Mouse (Mus musculus) stomach, embryonic 15.5 days (tissue): ENCODE data around the gene Ccdc186. TPM values are rescaled to one million over a fixed set of nuclear protein-coding genes. Genes with fewer than 3 reads are reported as not detected.
"Not testable (repeated sequence)": the region's sequence is repeated elsewhere in the genome, so short reads cannot be mapped to it uniquely, and the experiment has no call there.

ENCODE experiments used
- ATAC-seq: fragments of 200-750 bp; cut with Nextera tagmentation; 2 replicates; pipeline ENCODE4 v1.8.0; 2017; ENCODE audit warnings: low read depth, moderate number of reproducible peaks, moderate TSS enrichment; ENCODE audit not compliant: insufficient read depth, low FRiP score
- H3K27ac ChIP-seq: fragments of 300-500 bp; sonication (generic); 2 replicates; pipeline ENCODE4 v1.5.1; 2015; ENCODE audit warnings: mild to moderate bottlenecking, inconsistent platforms
- H3K27me3 ChIP-seq: fragments of 300-500 bp; sonication (generic); replicated peaks from 2 replicates; pipeline ENCODE4 v1.6.1; 2015; ENCODE audit warnings: inconsistent platforms
- H3K36me3 ChIP-seq: fragments of 300-500 bp; sonication (generic); 2 replicates; pipeline ENCODE4 v1.6.1; 2015; ENCODE audit warnings: inconsistent platforms
- H3K4me1 ChIP-seq: fragments of 300-500 bp; sonication (generic); 2 replicates; pipeline ENCODE4 v1.6.1; 2015; ENCODE audit warnings: inconsistent platforms
- H3K4me2 ChIP-seq: fragments of 300-500 bp; sonication (generic); 2 replicates; pipeline ENCODE4 v1.6.1; 2015; ENCODE audit warnings: mild to moderate bottlenecking, inconsistent platforms
- H3K4me3 ChIP-seq: fragments of 300-500 bp; sonication (generic); replicated peaks from 2 replicates; pipeline ENCODE4 v1.5.1; 2015; ENCODE audit warnings: inconsistent platforms
- H3K9ac ChIP-seq: fragments of 300-500 bp; sonication (generic); 2 replicates; pipeline ENCODE4 v1.6.1; 2015; ENCODE audit warnings: inconsistent platforms
- H3K9me3 ChIP-seq: fragments of 300-500 bp; sonication (generic); 2 replicates; pipeline ENCODE4 v1.6.1; 2016; ENCODE audit warnings: inconsistent platforms
- WGBS: fragments of 180-500 bp; shearing (Covaris S2); methylation state at CpG from one replicate; pipeline ENCODE4 v1.1.7; 2015; 5-methylcytosine and 5-hydroxymethylcytosine counted together
- polyA plus RNA-seq: library from polyadenylated mRNA; unstranded; fragments of >200 nt; fragmentation: Nextera tagmentation; extraction: Ambion mirVana; gene quantifications from 2 replicates; pipeline ENCODE4 v1.2.1, GENCODE M21; 2015

The Ccdc186 gene
- polyA plus RNA-seq, 1 experiment from 2014 or later: 23.6 TPM

DNA sequence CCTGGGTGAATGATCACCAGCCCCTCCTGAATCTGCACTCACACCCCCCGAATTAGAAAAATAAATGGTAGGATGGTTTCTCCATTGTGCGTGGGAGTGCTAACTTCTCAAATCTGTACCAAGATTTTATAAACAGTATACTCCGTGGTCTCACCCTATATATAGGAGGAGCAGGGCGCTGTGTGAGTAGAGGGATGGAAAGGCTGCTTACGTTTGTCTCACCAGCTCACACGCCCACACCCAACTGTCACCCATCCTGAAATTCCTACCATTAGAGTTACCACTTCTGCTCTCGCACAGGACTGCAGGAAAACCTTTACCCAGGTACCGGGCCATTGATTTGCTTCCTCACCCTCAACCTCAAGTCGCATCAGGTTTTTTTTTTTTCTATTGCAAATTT is 53.0 kb downstream of the Ccdc186 start:
- 83% methylated on average over 9 of the region's 9 CpGs for WGBS
- Histone ChIP-seq H3K4me3 (no peak overlapping the region), H3K4me2 (no peak overlapping the region), H3K9me3 (no peaks in the 10 kb centered on the region), H3K9ac (no peak overlapping the region), H3K27me3 (no peaks in the 10 kb centered on the region), H3K4me1 (no peaks in the 10 kb centered on the region), H3K27ac (no peak overlapping the region), H3K36me3 (no peaks in the 10 kb centered on the region)
- ATAC-seq: no peak

DNA sequence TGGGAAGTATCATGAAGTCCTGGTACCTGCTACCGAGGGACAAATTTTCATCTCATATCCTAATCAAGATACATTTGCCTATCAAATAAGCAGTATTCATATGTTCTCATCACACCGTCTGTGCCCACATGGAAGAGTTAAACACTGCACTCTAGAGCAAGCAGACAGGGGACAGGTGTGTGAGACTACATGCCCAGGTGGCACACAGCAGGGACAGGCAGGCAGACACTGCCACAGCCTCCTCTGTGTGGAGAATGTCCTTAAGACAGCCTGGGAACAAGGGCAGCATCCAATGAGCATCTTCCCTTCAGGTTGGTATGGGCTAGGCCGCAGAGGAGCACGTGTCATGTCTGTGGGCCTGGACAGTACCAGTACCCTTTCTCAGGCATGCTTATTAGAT is 59.3 kb downstream of the Ccdc186 start:
- H3K9me3 ChIP-seq: no peaks in the 10 kb centered on the region
- H3K27ac ChIP-seq: no peak overlapping the region
- H3K9ac ChIP-seq: no peak overlapping the region
- H3K4me2 ChIP-seq: no peak overlapping the region
- no peaks in the 10 kb centered on the region for H3K4me1 ChIP-seq
- no peaks in the 10 kb centered on the region for H3K27me3 ChIP-seq
- no peak for ATAC-seq
- H3K4me3 ChIP-seq: no peak overlapping the region
- no peaks in the 10 kb centered on the region for H3K36me3 ChIP-seq
- 94% methylated on average over 4 of the region's 4 CpGs for WGBS

GRCm38 (mm10) chr19:56761727-56762126 is 60.3 kb downstream of the Ccdc186 start:
- no peaks in the 10 kb centered on the region for H3K27me3 ChIP-seq
- no peaks in the 10 kb centered on the region for H3K9me3 ChIP-seq
- ATAC-seq: no peak
- H3K9ac ChIP-seq: no peak overlapping the region
- WGBS: 83% methylated on average over 2 of the region's 2 CpGs
- no peaks in the 10 kb centered on the region for H3K36me3 ChIP-seq
- no peak overlapping the region for H3K4me2 ChIP-seq
- H3K4me1 ChIP-seq: no peaks in the 10 kb centered on the region
- no peak overlapping the region for H3K27ac ChIP-seq
- no peak overlapping the region for H3K4me3 ChIP-seq

DNA sequence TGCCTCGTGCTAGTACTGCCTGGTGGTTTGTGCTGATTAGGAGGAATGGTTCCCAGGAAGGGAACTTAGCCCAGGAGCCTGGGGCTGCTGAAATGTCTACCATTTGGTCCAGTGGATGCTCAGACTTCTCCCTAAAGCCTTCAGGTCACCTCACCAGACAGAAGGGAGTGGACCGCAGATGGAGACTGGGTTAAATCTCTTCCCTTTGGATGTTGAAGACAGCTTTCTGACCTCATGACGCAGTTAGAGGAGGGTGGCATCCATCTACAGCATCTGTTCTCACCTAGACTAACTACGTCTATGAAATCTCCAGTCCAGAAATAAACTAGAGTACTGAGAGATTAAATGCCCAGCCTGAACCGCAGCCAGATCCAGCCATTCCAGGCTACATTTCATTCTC is 60.9 kb downstream of the Ccdc186 start:
- 93% methylated on average over 5 of the region's 5 CpGs for WGBS
- H3K9me3 ChIP-seq: no peaks in the 10 kb centered on the region
- no peaks in the 10 kb centered on the region for H3K36me3 ChIP-seq
- no peaks in the 10 kb centered on the region for H3K27me3 ChIP-seq
- no peak overlapping the region for H3K9ac ChIP-seq
- no peak overlapping the region for H3K4me3 ChIP-seq
- H3K27ac ChIP-seq: no peak overlapping the region
- H3K4me2 ChIP-seq: no peak overlapping the region
- no peaks in the 10 kb centered on the region for H3K4me1 ChIP-seq
- no peak for ATAC-seq

DNA sequence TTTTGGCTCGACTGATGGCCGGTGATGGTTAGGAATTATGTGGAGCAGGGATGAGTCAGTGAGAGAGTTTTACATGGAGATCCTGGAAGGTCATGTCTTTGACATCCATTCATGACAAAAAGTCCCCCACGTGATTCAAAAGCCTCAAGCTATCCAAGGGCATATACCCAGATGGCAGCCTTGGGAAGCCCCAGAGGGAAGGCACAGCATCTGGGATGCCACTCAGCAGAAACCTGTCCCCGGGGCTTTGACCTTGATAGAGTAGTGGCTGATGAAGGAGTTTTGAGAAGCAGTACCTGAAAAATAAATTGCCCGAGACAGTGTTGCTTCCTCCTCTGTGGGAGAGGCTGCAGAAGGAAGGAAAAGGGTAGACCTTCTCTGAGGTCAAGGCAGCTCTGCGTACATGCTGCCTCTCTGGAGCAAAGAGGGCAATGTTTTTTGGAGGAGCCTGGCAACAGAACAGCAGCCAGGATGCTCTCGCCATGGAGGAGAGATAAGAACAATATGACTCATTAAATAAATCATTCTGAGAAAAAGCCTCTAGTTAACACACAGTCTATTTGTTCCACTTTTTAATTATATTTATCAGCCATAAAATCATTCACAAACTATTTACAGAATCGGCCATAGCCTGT is 61.6 kb downstream of the Ccdc186 start:
- Histone ChIP-seq H3K9me3 (no peaks in the 10 kb centered on the region), H3K4me3 (no peak overlapping the region), H3K27ac (no peak overlapping the region), H3K4me1 (no peaks in the 10 kb centered on the region), H3K36me3 (no peaks in the 10 kb centered on the region), H3K4me2 (no peak overlapping the region), H3K9ac (no peak overlapping the region), H3K27me3 (no peaks in the 10 kb centered on the region)
- ATAC-seq: no peak
- WGBS: 74% methylated on average over 8 of the region's 8 CpGs

- H3K9ac ChIP-seq: no peak overlapping the region
- no peaks in the 10 kb centered on the region for H3K4me1 ChIP-seq
- no peak overlapping the region for H3K4me2 ChIP-seq
- no peaks in the 10 kb centered on the region for H3K9me3 ChIP-seq
- no peaks in the 10 kb centered on the region for H3K36me3 ChIP-seq
- H3K4me3 ChIP-seq: no peak overlapping the region
- no peak for ATAC-seq
- 69% methylated on average over 4 of the region's 4 CpGs for WGBS
- H3K27ac ChIP-seq: no peak overlapping the region
- H3K27me3 ChIP-seq: no peaks in the 10 kb centered on the region
Observed at GRCm38 (mm10) chr19:56759740-56760139, 62.2 kb downstream of the Ccdc186 start.

GRCm38 (mm10) chr19:56758311-56758710 is 63.7 kb downstream of the Ccdc186 start:
- Histone ChIP-seq H3K36me3 (no peaks in the 10 kb centered on the region), H3K4me2 (no peak overlapping the region), H3K4me1 (no peaks in the 10 kb centered on the region), H3K9ac (no peak overlapping the region), H3K9me3 (no peaks in the 10 kb centered on the region), H3K4me3 (no peak overlapping the region), H3K27me3 (no peaks in the 10 kb centered on the region), H3K27ac (no peak overlapping the region)
- WGBS: 86% methylated on average over 2 of the region's 2 CpGs
- ATAC-seq: no peak

GRCm38 (mm10) chr19:56756412-56756811 is 65.6 kb downstream of the Ccdc186 start:
- WGBS: 79% methylated on average over 10 of the region's 10 CpGs
- H3K27me3 ChIP-seq: no peaks in the 10 kb centered on the region

DNA sequence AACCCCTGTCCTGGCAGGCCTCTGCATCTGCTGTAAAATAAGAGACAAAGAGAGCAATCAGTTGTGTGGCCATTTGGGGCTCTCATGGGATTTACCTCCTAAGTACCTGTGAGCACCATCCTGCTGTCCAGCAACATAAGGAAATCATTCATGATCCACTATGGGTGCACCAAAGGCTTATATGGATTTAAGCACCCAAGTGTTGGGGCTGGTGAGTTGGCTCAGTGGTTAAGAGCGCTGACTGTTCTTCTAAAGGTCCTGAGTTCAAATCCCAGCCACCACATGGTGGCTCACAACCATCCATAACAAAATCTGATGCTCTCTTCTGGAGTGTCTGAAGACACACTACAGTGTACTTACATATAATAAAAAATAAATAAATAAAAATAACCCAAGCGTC is 67.5 kb downstream of the Ccdc186 start:
- ATAC-seq, H3K4me2 ChIP-seq, H3K27ac ChIP-seq, H3K9me3 ChIP-seq, H3K36me3 ChIP-seq, H3K4me1 ChIP-seq, H3K9ac ChIP-seq, H3K4me3 ChIP-seq, H3K27me3 ChIP-seq: not testable (repeated sequence)
- WGBS: 93% methylated on average over 2 of the region's 2 CpGs

More at GRCm38 (mm10) chr19:56756412-56756811, 65.6 kb downstream of the Ccdc186 start:
- no peaks in the 10 kb centered on the region for H3K36me3 ChIP-seq
- H3K4me1 ChIP-seq: no peaks in the 10 kb centered on the region
- H3K9ac ChIP-seq: no peak overlapping the region
- H3K9me3 ChIP-seq: no peaks in the 10 kb centered on the region
- H3K4me3 ChIP-seq: no peak overlapping the region
- no peak for ATAC-seq
- no peak overlapping the region for H3K27ac ChIP-seq
- H3K4me2 ChIP-seq: no peak overlapping the region

- ATAC-seq: no peak
- Histone ChIP-seq H3K4me3 (no peak overlapping the region), H3K4me1 (no peaks in the 10 kb centered on the region), H3K9me3 (no peaks in the 10 kb centered on the region), H3K36me3 (no peaks in the 10 kb centered on the region), H3K4me2 (no peak overlapping the region), H3K27me3 (no peaks in the 10 kb centered on the region), H3K27ac (no peak overlapping the region), H3K9ac (no peak overlapping the region)
- 51% methylated on average over 4 of the region's 4 CpGs for WGBS
Observed at GRCm38 (mm10) chr19:56750709-56751108, 71.3 kb downstream of the Ccdc186 start.

GRCm38 (mm10) chr19:56749343-56749742 is 72.6 kb downstream of the Ccdc186 start:
- no peaks in the 10 kb centered on the region for H3K4me1 ChIP-seq
- H3K4me2 ChIP-seq: no peak overlapping the region
- ATAC-seq: no peak
- H3K4me3 ChIP-seq: no peak overlapping the region
- no peaks in the 10 kb centered on the region for H3K9me3 ChIP-seq
- WGBS: 51% methylated on average over 3 of the region's 3 CpGs
- no peak overlapping the region for H3K27ac ChIP-seq
- no peaks in the 10 kb centered on the region for H3K36me3 ChIP-seq
- no peaks in the 10 kb centered on the region for H3K27me3 ChIP-seq
- no peak overlapping the region for H3K9ac ChIP-seq

DNA sequence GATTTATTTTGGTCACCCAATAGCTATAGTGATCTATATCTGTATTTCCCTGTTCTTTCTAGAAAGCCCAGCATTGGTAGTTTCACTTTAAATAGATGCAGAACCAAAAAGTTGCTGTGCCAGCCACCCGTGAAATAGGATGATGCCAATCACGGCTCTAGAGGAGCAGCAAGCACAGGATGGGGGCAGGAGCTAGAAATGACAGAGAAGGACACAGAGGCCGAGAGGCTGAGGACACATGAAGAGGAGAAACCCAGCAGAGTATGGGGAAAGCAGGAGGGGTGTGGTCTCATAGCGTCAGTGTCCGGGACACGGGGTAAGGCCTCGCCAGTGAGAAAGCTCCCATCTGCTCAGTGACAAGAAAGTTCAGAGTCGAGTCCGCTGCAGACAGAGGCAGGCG is 74.1 kb downstream of the Ccdc186 start:
- Histone ChIP-seq H3K9ac (no peak overlapping the region), H3K36me3 (no peaks in the 10 kb centered on the region), H3K4me3 (no peak overlapping the region), H3K4me1 (no peaks in the 10 kb centered on the region), H3K27me3 (no peaks in the 10 kb centered on the region), H3K4me2 (no peak overlapping the region), H3K27ac (no peak overlapping the region), H3K9me3 (no peaks in the 10 kb centered on the region)
- 56% methylated on average over 10 of the region's 10 CpGs for WGBS
- ATAC-seq: no peak

DNA sequence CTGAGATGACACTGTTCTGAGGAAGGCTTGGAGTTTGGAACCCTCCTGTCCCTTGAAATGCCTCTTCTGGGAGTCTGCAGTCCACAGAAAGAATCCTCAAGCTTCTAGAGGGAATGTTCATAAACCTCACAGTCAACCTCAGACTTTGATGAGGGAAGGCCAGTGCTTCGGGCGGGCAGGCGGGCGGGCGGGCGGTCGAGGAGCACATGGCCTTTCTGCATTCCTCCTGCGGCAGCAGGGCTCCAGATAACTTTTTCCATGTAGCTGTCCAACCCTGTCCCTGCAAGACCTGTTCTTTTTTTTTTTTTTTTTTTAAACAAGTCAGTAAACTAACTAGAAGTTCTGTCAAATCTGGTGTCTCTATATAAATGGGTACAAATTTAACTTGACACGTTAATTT is 75.4 kb downstream of the Ccdc186 start:
- Histone ChIP-seq H3K9me3 (no peaks in the 10 kb centered on the region), H3K36me3 (no peaks in the 10 kb centered on the region), H3K9ac (no peak overlapping the region), H3K27ac (no peak overlapping the region), H3K27me3 (no peaks in the 10 kb centered on the region), H3K4me3 (no peak overlapping the region), H3K4me1 (no peaks in the 10 kb centered on the region), H3K4me2 (no peak overlapping the region)
- ATAC-seq: no peak
- WGBS: 79% methylated on average over 9 of the region's 9 CpGs
